Mouse (Mus musculus) activated CD4-positive, CD25-positive, alpha-beta regulatory T cell (primary cell): ENCODE measurements around the gene Olfr514. TPM values are rescaled to one million over a fixed set of nuclear protein-coding genes. Genes with fewer than 3 reads are reported as not detected.

Experiments
- polyA plus RNA-seq, 2 experiments: library from polyadenylated mRNA; unstranded; fragments of 100-300 nt; shearing (Covaris generic); gene quantifications; one replicate each; pipeline ENCODE4 v1.2.1; 2017

Gene Olfr514
- not detected for polyA plus RNA-seq

GRCm38 (mm10) chr7:108825897-108826296 is at the start of gene Olfr514:
TSS of gene Olfr514 (minus strand) at chr7:108825997.

GRCm38 (mm10) chr7:108872279-108872678 is 46.5 kb upstream of the Olfr514 start, which contains the start of gene Olfr517:
TSS of gene Olfr517 (minus strand) at chr7:108872379.

GRCm38 (mm10) chr7:108850429-108850828 is 24.6 kb upstream of the Olfr514 start, which contains the start of gene Olfr516:
TSS of gene Olfr516 (minus strand) at chr7:108850529.

Other genes starting within 250 kb of the Olfr514 start
- not detected for gene Olfr506, start 215.2 kb downstream of the Olfr514 start, polyA plus RNA-seq
- gene Olfr507, start 204.2 kb downstream of the Olfr514 start, polyA plus RNA-seq = not detected
- gene Olfr508, start 196.0 kb downstream of the Olfr514 start, polyA plus RNA-seq = not detected
- gene Olfr509, start 174.1 kb downstream of the Olfr514 start, polyA plus RNA-seq = not detected
- not detected for gene Olfr510, start 159.6 kb downstream of the Olfr514 start, polyA plus RNA-seq
- not detected for gene Olfr512, start 112.7 kb downstream of the Olfr514 start, polyA plus RNA-seq
- gene Olfr513, start 75.0 kb downstream of the Olfr514 start, polyA plus RNA-seq = not detected
- gene Olfr516, start 24.5 kb upstream of the Olfr514 start, polyA plus RNA-seq = not detected
- not detected for gene Olfr517, start 46.4 kb upstream of the Olfr514 start, polyA plus RNA-seq
- under 1 TPM in 1 of 2 experiments, not detected in 1; 0.41 TPM for gene Olfr518, start 59.0 kb upstream of the Olfr514 start, polyA plus RNA-seq
- gene Olfr519, start 68.4 kb upstream of the Olfr514 start, polyA plus RNA-seq = not detected
- not detected for gene Nlrp10, start 104.2 kb upstream of the Olfr514 start, polyA plus RNA-seq
- 100 to 1,000 TPM; 153 to 182 TPM for gene Eif3f, start 108.4 kb upstream of the Olfr514 start, polyA plus RNA-seq
- under 1 TPM; 0.26 to 0.76 TPM for gene Tub, start 124.3 kb upstream of the Olfr514 start, polyA plus RNA-seq